Comparison of ENCODE assay signal across 14 mouse cellular contexts in the genomic region with DNA sequence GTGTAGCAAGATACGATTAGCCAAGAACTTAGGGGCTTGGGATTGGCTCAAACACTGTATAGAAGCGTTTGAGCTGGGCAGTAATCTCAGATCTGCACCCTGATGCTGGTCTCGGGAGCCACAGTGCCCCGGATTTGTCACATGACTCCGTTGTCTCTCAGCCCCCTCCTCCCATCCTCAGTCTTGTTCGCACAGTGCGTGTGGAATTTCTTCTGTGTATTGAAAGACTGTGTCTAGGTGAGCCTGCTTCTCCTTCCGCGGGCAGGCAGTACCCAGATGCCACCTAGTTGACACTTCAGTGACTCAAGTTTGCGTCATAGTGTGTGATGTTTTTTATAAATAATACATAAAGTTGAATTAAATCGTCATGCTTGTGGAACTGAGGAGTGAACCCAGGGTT.
"Had no signal": no experiment of that assay in that cellular context is flagged by ENCODE, and none has a peak within 500 bp of the region (broad histone marks: within the 10 kb centered on the region; RNA-seq: fewer than 3 reads in every experiment).

No protein-coding gene starts in this region.

- H3K27ac ChIP-seq: left cerebral cortex, adult 2 months; limb, embryonic 10.5 days; liver, embryonic 15.5 days; macrophage had no signal

- H3K9ac ChIP-seq: liver, embryonic 15.5 days had no signal

- H3K4me3 ChIP-seq: left cerebral cortex, adult 2 months; limb, embryonic 10.5 days; liver, embryonic 15.5 days had no signal

- H3K27me3 ChIP-seq: liver, embryonic 15.5 days had no signal

- H3K4me1 ChIP-seq: liver, embryonic 15.5 days had no signal

- DNase-seq: kidney, adult 11 months; kidney, adult 9 months; kidney, postnatal 10 days; lung, adult 2 months; lung, postnatal 10 days; midbrain, embryonic 14.5 days; right cerebral cortex, adult 18-20 months; right cerebral cortex, postnatal 25 days; thymus, postnatal 4 days had no signal

- H3K9me3 ChIP-seq: liver, embryonic 15.5 days had no signal

- H3K4me2 ChIP-seq: liver, embryonic 11.5 days; liver, embryonic 15.5 days had no signal
